Mouse (Mus musculus): ENCODE measurements at regions not wholly inside any gene's neighbourhood (a gene's known extent, or its start where the extent isn't known, plus 50 kb on each side); places are given as distances from the start of the nearest gene placed in this dataset.

DNA sequence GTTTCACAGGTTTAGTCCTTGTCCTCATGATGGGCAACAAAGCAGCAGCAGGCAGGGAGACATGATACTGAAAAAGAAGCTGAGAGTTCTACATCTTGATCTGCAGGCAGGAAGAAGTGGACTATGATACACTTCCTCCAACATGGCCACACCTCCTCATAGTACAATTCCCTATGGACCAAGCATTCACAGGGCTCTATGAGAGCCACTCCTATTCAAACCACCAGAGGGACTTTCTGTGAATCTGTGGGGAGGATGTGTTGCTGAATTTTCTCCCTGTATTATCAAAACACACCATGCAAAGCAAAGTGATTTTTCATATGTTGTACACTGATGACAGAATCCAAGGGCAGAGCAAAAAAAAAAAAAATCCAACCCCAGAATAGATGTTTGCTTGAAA, 594.3 kb downstream of the Epha4 start:
- no peak for DNase-seq

DNA sequence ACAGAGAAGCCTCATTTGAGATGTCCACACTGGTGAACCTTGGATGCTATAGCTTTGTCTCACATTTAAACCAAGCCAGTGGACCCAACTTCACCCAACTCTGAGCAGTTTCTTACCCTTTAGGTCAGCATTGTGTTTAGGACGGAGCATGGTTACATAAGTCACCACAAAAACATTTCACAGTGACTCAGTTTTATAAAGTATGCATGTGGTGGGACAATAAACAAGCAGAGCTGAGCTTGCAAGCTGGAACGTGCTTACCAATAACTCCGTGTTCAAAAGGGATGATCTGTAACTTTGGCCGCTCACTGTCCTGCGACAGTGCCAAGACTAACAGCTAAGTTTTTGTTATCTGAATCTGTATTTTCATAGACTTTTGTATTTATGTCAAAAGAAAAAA, 587.8 kb downstream of the Epha4 start:
- DNase-seq: no peak

DNA sequence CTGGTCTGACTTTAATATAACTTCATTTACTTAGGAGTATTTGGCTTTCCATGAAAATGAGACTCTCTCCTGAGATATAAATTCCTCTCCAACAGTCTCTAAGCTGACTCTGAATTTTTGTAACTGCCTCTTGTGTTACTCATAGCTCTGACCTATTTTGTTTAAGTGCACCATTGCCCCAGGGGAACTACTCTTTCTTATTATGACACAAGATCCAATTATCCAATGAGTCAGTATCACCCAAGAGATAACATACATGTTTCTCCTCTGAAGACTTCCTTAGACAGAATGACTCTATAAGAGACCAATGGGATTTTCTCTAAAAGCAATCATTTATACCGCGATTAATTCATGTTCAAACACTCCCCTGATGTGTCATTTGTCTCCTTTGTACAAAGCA, 586.9 kb downstream of the Epha4 start:
- DNase-seq: no peak

DNA sequence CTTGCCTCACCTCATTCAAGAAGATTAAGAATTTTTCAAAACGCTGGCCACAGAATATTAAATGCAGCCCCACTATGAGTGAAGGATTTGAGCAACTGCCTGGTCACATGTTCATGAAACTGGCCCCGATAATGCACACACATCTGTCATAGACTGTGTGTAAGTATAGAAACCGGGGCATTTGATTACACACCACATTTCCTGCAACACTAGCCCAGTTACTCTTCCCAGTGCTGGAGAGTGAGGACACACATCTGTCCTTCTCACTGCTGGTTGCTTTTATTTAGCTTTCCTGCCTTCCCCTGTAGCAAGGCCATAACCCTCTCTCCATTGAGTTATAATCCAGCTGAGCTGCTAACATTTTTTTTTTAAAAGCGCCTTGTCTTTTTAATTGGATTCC, 581.4 kb downstream of the Epha4 start:
- DNase-seq: no peak

DNA sequence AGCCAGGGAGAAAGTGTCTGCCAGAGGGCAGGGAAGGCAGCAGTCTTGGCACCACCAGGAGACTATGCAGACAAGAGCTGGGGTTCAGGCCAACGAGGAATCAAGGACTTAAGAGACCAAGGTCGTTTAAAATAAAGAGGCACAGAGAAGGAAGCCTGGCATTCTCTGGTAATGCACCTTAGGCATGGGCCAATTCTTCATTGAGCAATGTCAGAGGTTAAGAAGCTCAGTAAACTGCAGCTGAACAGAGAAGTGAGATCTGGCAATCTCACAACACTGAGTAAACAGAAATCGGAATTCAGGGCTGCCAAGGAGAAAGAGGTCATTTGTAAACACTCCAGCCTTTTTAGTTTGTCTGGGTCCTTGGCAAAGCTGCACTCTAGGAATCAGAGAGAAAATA, 572.2 kb downstream of the Epha4 start:
- DNase-seq: peak; percentile 18

DNA sequence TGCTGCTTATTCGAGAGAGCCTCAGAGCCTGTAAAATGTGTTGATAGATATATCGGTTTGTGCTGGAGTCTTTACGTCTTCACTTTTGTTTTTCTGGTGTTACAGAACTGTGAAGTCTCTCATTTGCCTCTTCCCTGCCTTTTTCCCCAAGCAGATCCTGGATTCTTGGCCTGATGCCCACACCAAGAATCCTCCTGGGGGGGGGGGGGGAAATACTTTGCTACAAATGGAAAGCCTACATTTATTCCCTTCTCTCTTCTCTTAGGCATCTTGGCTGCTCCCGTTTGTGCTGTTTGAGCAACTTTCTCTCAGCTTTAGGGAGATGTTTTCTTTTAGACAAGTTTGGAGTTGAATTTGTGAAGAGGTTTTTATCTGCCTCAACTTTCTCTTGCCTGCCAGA, 570.8 kb downstream of the Epha4 start:
- DNase-seq: no peak

DNA sequence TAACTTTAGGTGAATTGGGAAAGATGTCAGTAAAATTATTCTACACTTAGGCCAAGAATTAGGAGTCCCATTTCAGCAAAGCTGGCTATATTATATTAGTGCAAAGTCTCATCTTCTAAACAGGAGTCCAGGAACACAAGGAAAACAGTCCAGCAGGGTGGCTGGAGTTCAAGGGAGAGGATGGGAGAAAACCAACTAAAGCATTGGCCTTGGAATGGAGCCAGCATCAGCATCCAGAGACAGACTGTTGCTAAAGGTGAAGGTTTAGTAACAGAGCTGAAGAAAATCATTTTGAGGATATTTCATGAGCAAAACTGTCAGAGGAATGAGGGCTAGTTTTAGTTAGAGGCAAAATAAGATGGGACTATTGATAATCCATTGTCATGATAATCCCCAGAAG, 559.9 kb downstream of the Epha4 start:
- DNase-seq: no peak

DNA sequence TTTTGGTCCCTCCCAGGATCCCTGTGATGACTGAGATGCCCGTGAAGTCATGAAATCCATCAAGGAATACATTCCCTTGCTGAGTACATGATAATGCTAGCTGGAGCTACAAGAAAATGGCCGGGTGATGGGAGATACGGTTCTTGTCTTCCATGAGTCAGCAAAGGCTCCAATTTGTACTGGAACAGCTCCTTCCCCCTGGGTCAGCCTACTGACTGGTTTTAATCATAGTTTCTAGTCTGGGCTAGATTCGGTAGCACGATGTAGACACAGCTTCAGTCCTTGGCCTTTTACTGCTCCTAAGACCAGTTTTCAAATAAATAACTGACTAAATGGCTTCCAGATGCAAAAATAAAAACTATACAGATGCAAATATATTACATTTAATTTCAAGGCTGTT, 557.5 kb downstream of the Epha4 start:
- no peak for DNase-seq

DNA sequence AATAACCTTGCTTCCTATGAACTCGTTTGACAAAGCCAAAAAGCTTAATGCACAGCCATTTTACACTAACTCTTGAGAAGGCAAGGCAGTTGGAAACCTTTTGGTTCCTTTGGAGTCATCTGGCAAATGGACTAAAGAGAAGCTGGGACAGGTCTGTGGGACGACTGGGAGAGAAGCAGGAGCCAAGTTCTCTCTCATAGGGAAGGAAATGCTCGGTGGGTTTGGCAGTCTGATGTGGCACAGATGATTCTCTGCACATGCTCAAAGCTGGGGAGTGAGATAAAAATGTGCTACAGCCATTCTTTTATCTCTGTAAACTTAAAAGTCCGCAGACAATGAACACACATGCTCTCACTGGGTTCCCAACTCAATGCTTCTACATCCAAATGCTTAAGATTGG, 556.2 kb downstream of the Epha4 start:
- no peak for DNase-seq

DNA sequence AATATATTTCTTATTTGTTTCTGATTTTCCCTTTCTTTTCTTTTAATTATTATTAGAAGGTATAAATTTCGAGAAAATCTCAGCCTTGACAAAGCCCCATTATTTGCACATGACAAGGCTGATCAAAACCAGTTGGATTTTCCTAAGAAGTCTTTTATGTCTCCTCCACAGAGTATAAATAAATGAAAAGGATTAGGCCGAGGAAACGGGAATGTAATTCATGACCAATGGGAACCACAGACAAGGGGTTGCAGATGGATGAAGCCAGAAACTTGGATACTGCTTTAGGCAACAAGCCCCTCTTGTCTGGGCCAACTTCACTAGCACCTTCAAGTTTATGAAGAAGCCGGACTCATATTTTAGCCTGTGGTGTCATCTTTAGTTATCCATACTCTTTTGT, 542.4 kb downstream of the Epha4 start:
- no peak for DNase-seq

DNA sequence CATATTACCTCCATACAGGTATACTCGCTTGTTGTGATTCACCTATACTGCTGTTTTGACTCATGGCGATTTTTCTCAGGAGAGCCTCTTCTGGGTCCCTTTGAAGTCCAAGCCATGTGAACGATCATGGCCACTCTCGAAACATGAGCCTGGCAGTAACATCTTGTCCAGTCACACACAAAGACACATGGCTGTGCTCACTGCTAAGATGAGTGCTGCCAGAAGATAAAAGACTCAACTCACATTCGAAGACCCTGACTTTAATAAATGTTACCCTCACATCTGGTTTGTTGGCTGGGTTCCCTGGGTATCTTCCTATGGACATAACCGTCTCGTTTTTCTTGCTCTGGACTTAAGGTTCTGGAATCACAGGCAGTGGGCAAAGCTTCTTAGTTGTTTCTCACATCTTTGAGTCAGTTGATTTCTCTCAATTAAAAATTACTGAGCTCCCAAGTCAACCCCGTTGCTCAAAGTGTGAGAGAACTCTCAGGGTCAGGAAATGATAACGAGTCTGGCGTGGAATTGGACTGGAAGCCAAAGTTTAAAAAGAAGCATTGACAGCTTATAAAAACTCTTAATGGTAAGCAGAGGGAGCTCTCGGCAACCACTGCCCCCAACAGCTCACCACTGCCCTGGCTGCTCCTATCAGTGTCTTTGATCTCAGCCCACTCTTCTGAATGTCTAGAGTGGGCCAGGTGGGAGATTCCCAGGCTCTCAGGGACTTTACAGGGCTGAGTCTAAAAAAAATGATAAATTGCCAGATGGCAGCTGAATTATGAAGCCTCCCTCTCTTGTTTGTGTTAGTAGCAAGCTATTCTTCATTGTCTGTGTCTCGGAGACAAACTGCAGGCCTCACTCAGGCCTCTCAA, 539.6 kb downstream of the Epha4 start:
- DNase-seq: no peak

DNA sequence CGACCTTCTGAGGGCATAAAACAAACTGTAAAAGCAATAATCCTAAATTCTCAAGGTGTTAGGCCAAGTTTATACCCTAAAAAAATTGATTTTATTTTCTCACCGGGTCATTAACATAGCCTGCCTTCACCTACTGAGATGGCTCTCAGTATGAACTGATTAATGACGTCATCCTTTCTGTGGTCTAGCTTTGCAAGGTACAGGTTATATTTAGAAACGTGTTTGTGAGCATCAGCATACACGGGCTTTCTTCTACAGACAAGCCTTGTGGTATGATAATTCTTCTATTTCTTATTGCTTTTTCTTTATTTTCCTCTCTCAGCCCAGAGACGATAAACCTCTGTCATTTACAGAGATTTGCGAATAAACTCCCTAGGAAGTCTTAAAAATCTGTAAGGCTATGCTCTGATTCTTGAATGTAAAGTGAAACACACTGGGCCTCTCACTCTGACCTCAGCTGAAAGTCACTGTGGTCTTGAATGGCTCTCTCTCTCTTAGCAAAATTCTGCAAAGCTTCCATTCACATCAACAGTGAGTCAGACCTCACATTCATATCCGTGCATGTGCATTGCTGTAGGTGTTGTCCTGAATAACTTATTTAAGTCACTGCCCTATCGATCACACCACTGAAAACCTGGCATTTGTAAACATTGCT, 534.3 kb downstream of the Epha4 start:
- DNase-seq: no peak

DNA sequence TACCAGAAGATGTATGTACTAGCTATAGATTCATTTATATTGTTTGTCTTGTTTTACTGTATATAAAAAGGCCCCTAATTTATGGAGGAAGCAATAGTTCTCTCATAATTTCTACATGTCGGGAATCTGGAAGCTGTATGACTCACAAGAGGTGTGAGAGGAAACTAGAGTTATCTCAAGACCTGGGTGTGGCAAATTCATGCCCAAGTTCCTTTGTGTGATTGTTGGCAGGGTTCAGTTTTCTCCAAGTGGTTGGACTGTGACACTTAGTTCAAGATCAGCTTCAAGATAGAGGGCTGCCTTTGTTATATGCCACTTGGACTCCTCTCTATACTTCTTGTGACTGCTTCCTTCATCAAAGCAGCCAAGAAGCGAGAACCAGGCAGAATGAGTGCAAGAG, 521.1 kb downstream of the Epha4 start:
- DNase-seq: no peak

DNA sequence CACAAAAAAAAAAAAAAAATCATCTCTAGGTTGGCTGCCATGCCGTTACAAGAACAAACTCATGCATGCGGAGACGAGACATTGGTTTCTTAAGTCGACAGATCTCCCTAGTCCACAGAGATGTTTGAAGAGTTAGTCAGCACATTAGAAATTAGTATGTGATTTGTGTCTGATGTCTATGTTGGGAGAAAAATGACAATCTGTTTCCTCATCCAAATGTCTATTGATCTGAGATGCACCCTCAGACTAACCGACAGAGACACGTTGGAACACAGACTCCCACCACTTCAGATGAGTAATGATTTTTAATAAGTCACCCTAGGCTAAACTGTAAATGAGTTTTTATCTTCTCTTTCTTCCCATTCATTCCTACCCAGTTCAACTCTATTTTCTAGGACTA, 506.9 kb downstream of the Epha4 start:
- DNase-seq: no peak

DNA sequence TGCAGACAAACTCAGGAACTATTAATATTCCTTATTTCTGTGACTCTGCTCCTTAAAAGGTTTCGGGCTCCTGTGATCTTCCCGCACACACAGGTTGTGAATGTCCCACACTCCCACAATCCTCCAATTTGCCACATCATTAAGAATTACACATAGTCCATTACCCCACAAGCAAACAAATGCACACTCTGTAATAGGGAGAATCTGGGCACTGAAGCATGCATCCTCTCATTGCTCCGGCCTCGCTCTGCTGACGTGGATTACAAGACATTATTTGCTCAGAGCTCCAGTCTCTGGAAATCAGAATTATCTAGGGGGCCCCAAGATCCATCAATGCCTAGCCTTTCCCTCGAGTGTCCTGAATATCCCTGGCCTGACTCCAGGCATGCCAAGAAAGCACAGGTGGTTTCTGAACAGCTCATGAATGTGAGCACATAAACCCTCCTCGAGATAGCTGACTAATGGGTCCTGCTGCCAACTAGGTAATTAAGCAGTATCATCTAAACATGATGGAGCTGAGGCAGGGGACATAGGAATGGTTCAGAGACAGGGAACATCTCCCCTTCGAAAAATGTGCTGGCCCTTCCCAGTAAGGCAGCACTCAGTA, 504.2 kb downstream of the Epha4 start:
- DNase-seq: no peak

DNA sequence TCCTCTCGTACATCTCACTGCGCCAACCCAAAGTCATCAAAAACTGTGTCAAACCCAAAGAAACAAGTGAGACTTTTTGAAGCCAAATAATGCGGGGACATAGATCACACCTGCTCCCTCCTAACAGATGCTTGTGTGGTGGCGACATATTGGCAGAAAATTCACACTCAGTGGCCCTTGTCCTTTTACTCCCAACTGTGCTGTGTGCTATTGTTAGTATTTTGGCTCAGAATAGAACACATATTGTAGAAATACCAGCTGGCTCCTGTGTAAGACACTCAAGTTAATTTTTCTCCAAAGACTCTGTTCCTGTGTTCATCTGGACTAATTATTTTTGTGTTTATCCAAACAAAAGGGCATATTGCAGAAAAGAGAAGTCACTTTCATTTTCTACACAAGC, 487.2 kb downstream of the Epha4 start:
- no peak for DNase-seq

DNA sequence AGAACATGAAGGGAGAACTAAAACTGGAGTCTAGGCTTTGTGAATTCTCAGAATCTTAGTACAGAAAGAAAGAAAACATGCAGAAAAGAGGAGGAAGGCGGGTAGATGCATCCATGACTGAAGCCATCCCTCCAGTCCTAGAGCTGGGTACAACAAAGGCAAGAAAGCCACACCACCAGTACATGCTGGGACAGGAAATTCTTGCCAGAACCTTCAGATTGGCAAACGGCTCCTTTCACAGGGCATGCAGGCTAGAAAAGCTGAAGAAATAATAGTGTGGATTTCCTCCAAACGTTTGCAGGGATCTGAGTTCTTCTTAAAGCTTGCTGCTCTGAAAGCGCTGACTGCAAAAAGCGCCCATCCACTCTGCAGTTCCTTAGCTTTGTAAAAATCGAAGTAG, 486.7 kb downstream of the Epha4 start:
- no peak for DNase-seq

DNA sequence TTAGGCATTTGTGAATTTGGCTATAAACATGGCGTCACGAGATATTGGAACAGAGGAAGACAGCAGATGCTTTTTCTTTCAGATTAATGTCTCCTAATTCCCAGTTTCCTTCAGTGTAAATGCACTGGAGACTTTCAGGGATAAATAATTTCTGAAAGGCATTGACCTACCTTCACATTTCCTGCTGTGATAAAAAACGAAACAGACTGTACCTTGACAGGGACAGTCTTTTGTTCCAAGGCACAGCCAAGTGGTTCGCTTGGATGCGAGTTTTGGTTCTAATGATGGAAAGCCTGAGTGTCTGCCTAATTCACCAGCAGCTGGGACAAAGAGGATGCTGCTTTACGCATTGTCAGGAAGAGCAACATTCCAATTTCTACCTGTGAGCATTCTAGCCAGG, 485.8 kb downstream of the Epha4 start:
- DNase-seq: no peak

DNA sequence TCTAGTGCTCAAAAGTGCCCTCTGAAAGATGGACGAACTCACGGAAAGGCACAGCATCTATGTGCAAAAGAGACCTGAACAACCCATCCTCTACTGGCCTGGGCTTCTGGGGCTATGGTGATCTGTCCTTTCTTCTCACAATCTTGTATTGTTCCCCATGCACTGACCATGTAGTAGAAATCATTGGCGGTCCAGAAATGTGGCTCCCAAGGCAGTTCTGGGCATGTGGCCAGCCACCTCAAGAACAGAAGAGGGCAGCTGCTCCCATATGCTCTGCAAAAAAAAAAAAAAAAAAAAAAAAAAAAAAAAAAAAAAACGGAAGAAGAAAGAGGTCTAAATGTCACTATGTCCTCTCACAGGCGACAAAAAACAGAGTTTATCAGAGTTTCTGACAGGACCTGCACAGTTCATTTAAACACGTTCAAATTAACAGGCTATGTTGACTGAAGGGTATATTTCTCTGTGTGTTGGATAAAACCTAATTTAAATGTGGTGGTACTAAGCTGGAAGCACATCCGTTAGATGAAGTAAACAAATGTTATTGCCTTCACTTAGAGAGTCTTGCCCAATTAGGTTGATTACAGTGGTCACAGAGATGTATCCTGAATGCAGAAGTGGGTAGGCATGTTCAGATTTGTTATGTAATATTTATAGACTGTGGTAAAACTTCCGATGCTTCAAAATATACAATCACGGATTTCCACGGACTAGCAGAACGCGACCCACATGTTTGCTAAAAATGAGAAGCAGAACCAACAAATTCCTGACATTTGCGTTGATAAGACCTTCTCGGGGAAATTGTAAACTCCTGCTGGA, 470.9 kb downstream of the Epha4 start:
- DNase-seq: no peak

DNA sequence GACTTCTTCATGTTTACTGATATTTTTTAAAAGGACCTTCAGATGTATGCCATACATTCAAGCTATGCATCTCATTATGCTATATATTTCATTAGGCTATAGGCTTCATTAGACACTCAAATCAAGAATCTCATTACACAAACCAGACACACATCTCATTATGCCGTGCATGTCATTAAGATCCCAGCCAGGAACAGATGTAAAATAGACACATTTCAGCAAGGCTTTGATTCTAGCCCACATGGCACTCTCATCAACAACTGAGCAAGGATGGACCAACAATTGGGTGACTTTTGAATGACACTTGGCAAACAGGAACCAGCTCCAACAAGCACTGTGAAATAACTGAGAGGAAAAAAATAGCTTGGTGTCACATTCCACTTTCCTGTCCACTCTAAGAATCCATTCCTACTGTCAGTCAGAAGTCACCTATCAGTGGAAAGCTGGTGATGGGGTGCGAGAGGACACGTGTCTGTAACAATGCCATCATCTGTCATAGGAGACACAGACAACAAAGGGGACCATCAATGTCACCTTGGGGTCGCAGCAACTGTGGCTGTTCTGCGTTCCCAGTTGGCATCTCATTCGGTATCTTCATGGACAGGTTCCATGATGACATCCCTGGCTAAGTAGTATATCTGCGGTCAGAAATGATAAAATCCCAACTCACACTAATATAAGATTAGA, 466.0 kb downstream of the Epha4 start:
- no peak for DNase-seq

DNA sequence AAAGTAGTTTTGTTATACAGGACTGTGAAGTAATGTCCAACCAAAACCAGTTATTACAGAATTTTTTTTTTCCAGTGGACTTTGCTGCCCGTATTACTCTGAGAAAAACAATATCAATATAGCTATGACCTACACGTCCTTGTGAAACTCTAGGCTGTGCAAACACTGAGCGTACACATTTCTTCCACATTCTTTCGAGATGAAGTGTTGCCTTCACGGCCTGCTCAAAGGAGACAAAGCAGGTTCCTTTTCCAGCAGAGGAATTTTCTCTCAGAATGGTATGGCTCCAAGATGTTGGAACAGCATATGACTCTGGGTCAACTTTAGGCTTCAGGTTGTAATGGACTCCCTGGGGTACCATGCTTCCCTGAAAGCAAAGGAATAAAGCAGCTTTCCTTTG, 463.6 kb downstream of the Epha4 start:
- DNase-seq: no peak
